Mouse (Mus musculus): Measurements from ENCODE around the gene Emilin3. TPM values are rescaled to one million over a fixed set of nuclear protein-coding genes. Genes with fewer than 3 reads are reported as not detected.

The Emilin3 gene
- total RNA-seq (2023), result not detected

GRCm38 (mm10) chr2:160912231-160912671 is at the start of gene Emilin3:
Emilin3 (minus strand) TSS chr2:160912328.

DNA sequence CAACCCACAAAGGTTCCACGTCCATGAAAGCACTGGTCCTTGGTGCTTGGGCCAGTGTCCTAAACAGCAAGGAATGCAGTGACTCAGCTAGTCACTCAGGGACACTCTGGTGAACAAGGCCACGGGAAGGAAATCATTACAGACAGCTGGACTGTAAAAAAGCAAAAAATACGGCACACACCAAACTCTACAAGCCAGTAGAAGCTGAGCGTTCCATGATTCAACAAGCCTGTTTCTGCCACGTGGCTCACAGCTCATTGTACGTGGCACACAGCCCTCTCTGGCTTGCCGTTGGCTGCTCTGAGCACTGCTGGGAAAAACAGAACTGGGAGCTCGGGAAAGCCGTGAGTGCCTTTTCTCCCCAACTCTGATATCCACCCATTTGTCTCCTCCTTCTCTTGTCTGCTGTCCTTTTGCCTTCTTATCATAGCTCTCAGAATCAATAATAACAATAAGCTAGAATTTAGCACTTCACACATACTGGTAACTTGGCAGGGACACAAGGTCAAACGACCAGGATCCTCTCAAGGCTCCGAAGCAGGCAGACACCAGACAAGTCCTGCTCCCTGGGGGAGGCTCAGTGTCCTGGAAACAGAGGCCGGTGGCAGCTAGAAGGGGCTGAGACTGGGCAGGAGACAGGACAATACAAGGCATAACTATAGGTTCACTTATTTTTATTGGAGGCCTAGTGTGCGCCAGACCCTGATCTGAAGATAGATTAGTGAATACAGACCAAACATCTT is 31.5 kb downstream of the Emilin3 start, which contains the start of gene Lpin3:
Lpin3 (plus strand) TSS at position 218 of the 743 bp plus-strand sequence.

GRCm38 (mm10) chr2:160872890-160873382 is 39.2 kb downstream of the Emilin3 start, which contains the start of gene Zhx3:
Zhx3 (minus strand) TSS chr2:160872998.

Other genes starting within 250 kb of the Emilin3 start
- gene Plcg1, start 181.0 kb downstream of the Emilin3 start, total RNA-seq (2023), result 288 TPM
- gene Zhx3, start 39.3 kb downstream of the Emilin3 start, total RNA-seq (2023), result 11.1 TPM
- gene Lpin3, start 31.7 kb downstream of the Emilin3 start, total RNA-seq (2023), result 0.15 TPM
- 104 TPM for gene Chd6, start 196.7 kb upstream of the Emilin3 start, total RNA-seq (2023)

All from CD8-positive naive resting alpha-beta T cell, adult 57 days (primary cell).